Mouse (Mus musculus) adrenal gland, postnatal 25 days (tissue): ENCODE results near the gene Atp4b. TPM values are rescaled to one million over a fixed set of nuclear protein-coding genes. Genes with fewer than 3 reads are reported as not detected.
A peak's percentile ranks its signal among the peaks of the same experiment; 100 is the strongest.

Experiments used
- DNase-seq: peaks from one replicate; pipeline ENCODE4 v3.0.0; 2021; ENCODE audit warnings: mixed read lengths
- long read RNA-seq: library from polyadenylated mRNA; stranded (forward); transcript quantifications from one replicate; pipeline ENCODE4 v2.0.0, GENCODE M21; 2021
- total RNA-seq: library from RNA; stranded (reverse); gene quantifications from 2 replicates; pipeline ENCODE4 v1.2.3, GENCODE M21; 2021

Gene Atp4b
- total RNA-seq: not detected in 2 replicates
- long read RNA-seq, partial matches to known transcripts: 0 of 1 reads
- long read RNA-seq, other reads (novel, unspliced or antisense): 0 of 1 reads

- peak; percentile 10 for DNase-seq
Observed at GRCm38 (mm10) chr8:13396725-13397124, at the start of gene Atp4b. Atp4b (minus strand) TSS chr8:13396825.

- DNase-seq: no peak
Observed at GRCm38 (mm10) chr8:13442152-13442551, 45.5 kb upstream of the Atp4b start.

DNA sequence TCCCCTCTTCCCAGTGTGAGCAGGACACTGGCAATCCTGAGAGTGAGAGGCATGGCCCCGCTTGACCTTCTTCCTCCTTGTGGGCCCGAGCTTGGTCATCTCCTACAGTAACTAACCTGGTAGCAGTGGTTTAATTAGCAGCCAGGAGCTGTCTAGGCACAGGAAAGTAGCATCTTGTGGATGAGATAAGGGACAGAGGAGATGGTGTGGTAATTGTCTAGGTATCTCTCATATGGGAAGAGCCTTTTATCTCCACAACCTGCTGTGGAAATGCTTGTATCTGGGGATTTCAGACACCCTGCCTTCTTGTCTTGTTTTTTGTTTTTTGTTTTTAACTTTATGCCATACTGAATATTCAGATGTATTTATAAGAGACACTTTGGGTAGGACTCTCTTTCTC is 40.9 kb upstream of the Atp4b start:
- DNase-seq: no peak

DNA sequence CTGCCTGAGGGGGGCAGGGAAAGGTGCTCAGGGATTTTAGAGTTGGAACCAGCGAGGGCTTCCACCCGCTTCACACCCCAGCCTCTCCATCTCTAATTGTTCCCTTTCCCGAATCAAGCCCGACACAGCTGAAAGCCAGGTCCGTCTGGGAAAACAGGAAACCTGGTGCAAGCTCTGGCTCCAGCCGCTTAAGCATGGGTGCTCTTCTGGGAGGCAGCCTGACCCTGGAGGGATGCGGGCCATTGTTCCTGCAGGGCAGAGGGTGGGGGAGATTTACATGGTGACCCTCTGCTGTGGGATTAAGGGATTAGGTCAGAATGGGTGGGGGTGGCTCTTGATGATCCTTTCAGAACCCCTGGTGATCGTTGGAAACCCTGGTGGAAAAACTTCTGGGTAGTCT is 39.4 kb upstream of the Atp4b start:
- no peak for DNase-seq

DNA sequence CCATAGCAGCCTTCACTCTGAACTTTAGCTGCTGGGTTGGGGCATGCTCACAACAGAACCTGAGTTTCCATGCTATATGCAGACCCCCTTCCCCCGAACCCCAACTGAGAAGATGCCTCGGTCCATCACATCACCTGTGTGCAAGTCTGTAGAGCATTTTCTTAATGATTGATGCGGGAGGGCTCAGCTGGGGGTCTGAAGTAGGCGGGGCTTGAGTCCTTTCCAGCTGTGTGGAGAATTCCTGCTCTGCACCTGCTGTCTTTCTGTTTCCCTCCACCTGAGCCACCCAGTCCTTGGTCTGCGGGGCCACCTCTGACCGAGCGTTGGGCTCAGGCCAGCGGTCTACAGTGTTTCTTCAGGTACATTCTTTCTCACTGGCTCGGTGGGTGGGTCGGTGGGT is 38.3 kb upstream of the Atp4b start, which contains the start of gene Tmem255b:
Gene Tmem255b, plus strand, starts transcription at position 301 of the 400 bp plus-strand sequence.
- DNase-seq: no peak

DNA sequence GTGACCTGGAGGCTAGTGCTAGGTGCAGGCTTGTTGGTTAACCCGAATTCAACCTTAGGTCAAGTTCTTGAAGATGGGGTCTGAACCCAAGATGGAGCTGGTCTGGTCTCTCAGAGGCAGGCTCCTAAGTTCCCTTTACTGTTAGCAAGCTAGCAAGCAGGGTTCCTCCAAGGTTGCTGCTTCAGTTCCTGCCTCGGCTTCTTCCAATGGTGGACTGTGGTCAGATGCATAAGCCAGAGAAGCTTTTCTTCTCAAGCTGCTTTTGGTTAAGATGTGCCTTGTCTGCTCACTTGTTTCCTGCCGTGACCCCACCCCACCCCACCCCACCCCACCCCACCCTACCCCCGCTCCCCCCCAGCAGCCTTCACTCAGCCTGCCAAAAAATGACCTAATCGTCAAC is 36.5 kb upstream of the Atp4b start:
- DNase-seq: no peak

GRCm38 (mm10) chr8:13430866-13431265 is 34.2 kb upstream of the Atp4b start:
- DNase-seq: no peak

DNA sequence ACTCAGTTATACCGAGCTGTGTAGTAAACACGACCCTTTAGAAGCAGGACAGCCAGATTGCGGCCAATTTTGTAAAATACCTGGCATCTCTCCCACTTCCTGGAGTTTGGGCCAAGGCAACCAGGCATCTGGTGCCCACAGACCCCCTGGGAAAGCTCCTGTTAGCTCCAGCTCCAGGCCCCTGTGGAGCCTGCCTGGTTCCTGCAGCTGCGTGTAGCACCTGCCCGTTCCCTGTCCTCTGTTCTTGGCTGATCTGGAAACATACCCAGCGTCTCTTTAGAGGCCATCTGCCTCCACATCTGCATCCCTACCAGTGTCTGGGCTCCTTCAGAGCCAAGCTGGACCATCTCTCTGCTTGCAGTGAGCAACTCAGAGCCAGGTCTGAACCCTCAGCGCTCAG is 33.8 kb upstream of the Atp4b start:
- DNase-seq: no peak

DNA sequence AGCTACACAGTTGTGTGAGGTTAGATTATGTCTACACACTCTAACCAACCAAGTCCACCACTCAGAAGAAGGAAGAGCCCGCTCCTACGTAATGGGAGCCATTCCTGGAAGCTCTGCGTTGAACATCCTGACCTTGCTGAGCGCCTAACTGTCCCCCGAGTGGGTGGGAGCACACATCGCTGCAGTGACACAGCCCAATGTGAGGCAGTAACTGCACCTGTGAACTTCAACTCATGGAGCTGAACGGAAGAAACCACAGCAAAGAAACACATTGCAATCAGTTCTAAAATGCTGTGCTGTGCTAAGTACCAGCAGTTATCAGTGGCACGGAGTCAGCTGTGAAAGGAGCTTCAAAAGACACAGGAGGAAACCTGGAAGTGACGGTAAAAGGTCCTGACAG is 31.5 kb upstream of the Atp4b start:
- no peak for DNase-seq

- DNase-seq: no peak
Observed at GRCm38 (mm10) chr8:13427351-13427750, 30.7 kb upstream of the Atp4b start.

- peak; percentile 21 for DNase-seq
Observed at GRCm38 (mm10) chr8:13420970-13421369, 24.3 kb upstream of the Atp4b start.

- DNase-seq: no peak
Observed at GRCm38 (mm10) chr8:13419111-13419639, 22.6 kb upstream of the Atp4b start.

DNA sequence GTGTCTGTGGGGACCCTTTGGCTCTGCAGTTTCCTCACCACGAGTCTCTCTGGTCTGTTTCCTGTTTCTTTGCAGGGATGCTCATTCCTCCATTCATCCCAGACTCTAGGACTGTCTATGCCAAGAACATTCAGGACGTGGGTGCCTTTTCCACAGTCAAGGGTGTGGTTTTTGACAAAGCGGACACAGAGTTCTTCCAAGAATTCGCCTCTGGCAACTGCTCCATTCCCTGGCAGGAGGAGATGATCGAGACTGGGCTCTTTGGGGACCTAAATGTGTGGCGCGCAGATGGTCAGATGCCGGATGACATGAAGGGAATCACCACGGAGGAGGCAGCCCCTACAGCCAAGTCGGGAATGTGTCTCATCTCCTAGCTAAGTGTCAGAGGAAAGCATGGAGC is 19.3 kb upstream of the Atp4b start:
- no peak for DNase-seq

DNA sequence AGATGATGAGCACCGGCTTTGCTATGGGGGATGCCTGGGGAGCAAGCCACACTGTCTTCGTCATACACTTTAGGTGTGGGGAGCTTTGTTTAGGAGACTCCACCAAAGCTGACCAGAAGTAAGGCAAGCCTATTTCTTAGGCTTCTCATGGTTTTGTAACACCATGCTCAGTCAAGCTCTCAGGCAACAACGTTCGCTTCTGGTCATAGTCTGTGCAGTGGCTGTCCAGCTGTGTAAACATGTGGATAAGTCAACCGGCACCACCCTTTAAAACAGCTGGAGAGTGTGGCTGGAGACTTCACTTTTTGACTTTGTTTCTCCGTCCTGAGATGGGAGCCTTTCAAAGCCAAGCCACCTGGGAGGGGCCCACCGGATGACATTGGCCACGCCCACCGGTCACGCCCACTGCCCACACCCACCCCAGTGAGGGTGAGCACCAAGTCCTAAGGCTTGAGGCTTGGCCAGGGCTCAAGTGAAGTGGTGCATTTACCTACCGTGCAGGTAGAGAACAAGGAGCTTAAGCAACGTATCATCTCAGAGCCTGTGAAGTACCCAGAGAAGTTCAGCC is 17.3 kb upstream of the Atp4b start:
- DNase-seq: no peak

DNA sequence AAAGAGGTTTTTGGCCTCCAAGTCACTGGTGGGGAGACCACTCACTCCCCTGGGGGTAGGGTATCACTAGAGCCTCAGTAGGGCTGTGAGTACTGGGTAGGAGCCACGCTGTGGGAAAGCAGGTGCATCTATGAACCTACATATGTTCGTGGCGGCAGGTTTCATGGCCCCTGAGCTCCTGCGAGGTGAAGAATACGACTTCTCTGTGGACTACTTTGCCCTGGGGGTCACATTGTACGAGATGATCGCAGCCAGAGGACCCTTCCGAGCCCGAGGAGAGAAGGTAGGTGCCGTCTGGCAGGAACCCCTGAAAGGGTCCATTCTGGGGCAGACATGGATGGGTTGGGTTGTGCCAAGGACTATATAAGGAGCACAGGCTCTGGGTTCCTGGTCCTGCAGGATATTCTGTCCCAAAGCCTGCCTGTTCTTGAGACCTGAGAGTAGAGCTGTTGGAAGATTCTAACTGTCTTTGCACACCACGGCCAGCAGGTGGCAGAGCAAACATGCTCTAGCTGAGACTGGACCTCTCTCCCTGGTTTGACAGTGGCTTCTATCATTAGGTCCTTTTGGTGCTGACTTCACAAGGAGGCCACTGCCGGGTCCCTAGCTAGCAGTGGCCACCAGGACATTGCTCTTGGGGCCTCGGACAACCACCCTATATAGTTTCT is 16.4 kb upstream of the Atp4b start:
- DNase-seq: peak; percentile 62

- peak; percentile 70 for DNase-seq
Observed at GRCm38 (mm10) chr8:13411597-13411996, 15.0 kb upstream of the Atp4b start.

GRCm38 (mm10) chr8:13406011-13406410 is 9.4 kb upstream of the Atp4b start:
- no peak for DNase-seq

DNA sequence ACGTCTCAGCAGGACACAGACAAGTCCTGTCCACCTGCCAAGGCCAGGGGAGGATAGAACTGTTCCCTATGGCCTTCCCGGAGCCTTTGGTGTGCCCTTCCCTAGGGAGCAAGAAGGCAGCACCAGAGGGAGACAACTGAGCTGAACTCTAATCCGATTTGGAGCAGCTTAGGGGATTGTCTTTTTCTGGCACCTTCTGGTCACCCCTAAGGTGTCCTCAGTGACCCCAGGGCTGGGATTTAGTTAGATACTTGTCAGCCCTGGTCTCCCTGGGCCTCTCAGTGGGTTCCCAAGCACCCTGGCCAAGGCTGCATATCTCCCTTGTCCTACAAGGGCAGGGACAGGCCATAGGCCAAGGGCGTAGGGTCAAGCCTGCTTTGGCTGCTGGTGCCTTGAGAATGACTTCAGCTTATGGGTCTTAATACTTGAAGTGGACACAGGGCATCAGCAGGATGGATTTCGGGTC is 8.1 kb upstream of the Atp4b start, which contains the start of gene Grk1:
Gene Grk1, plus strand, starts transcription at position 416 of the 466 bp plus-strand sequence.
- DNase-seq: no peak

- DNase-seq: no peak
Observed at GRCm38 (mm10) chr8:13403517-13403916, 6.9 kb upstream of the Atp4b start.

DNA sequence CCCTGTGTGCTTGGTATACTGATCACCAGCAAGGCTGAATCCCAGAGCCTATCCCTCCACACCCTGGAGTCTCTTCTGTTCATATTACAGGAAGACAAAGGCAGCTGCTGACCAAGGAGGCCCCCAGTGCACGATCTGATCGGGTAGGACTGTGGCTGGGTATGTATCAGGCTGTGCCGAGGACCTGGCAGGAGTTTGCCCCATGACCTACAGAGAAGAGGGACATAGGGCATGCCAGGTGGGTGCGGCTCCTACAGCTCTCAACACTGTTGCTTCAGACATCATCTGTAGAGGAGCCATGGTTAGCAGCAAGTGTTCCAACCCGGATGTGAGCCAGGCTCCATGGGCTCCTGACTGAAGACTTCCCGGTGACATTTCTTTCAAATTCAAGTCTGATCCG is 2.8 kb downstream of the Atp4b start:
- no peak for DNase-seq

DNA sequence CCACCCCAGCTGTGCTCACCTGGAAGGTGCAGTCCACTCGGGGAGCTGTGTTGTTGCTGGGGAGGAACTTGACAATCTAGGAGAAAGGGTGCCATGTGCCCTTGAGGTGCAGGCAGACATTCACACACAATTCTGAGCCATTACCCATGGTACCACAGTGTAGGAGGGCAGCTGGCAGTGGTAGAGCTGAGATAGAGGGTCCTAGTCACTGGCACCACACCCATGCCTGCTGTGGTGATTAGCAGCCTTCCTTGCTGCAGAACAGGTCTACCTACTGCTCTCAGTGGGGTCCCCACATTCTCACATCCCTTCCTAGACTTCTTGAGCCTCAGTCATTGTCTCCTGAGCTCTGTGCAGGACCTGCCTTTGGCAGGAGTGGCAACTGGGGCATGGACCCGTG is 7.9 kb downstream of the Atp4b start:
- no peak for DNase-seq

DNA sequence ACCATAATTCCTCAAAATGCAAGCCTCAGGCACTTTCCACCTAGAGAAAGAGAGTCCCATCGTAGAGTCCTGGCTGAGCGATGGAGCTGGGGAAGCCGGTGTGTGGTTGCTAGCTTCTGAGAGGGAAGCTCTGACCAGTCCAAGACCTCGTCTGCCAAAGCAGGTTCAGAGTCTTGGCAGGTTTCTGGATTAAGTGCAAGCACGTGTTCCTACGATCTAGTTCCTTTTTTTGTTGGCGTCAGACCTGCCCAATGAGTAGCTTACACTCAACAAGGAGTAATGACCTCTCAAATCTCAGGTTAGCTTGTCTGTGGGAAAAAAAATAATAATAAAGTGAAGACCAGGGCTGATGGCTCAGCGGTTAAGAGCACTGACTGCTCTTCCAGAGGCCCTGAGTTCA is 8.9 kb downstream of the Atp4b start:
- DNase-seq: no peak

DNA sequence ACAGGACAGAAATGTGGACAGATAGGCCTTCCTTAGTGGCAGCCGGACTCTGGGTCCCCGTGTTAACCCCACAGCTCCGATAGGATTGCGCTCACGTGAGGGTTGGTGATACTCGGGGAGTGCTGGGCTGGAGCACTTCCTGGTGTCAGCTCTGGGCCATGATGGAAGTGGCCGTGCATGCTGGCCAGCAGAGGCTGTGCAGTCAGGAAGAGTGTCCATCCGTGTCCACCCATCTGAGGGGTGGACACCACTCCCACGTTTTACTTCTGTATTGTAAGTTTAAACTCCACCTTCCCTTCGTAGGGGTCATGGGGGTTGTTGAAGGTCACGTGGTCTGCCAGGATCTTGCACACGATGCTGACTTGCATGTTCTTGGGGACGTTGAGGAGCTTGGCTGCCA is 10.3 kb downstream of the Atp4b start:
- DNase-seq: no peak

- DNase-seq: no peak
Observed at GRCm38 (mm10) chr8:13382999-13383398, 13.6 kb downstream of the Atp4b start.
